Mouse (Mus musculus) adrenal gland, adult 8-10 months (tissue): ENCODE measurements around the gene Alkbh3. TPM values are rescaled to one million over a fixed set of nuclear protein-coding genes. Genes with fewer than 3 reads are reported as not detected.
A peak's percentile ranks its signal among the peaks of the same experiment; 100 is the strongest.

Source experiments
- DNase-seq: peaks from one replicate; pipeline ENCODE4 v3.0.0; 2022
- total RNA-seq, 4 experiments: library from RNA; stranded (reverse); gene quantifications; 2 replicates each; pipeline ENCODE4 v1.2.4; 2022

Gene Alkbh3
- total RNA-seq, 4 experiments from 2014 or later: 29.9 to 57.4 (median 46.2) TPM

GRCm38 (mm10) chr2:93992259-93992658, 18.3 kb downstream of the Alkbh3 start:
- peak; percentile 26 for DNase-seq

DNA sequence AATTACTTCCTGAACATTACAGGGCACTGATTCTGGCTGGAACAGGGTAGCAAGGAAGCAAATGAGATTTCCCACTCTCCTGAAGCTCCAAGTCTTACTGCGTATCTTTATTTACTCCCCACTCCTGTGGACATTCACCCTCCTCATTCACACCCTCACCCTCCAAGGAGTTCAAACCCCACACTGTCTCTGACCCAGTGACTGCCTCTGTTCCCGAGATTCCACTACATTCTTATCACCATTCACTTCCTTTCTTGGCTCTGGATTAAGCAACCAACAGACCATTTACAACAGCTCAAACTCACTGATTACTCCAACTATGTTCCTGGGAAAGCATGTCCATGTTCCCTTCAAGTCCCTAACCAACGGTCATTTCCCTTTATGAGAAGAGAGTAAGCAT, 19.3 kb downstream of the Alkbh3 start:
- DNase-seq: no peak

DNA sequence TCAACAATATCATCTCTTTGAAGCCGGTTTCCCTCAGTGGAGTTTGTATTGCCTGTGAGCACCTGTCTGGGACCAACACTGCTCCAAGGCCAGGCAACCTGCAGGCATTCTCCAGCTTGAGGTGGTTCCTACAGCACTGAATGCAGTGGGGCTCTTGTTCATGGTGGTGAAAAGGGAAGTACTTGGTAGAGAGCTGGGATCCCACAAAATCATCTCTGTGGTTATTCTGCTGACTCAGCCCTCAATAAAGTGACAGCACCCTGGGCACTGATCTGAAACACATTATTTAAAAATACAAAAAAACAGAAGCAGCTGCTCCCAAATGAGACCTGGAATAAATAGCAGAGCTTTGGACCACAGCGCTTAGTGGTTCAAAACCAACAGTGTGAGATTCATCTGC, 22.2 kb downstream of the Alkbh3 start:
- DNase-seq: no peak

GRCm38 (mm10) chr2:93982457-93983235, 28.0 kb downstream of the Alkbh3 start:
- DNase-seq: no peak

DNA sequence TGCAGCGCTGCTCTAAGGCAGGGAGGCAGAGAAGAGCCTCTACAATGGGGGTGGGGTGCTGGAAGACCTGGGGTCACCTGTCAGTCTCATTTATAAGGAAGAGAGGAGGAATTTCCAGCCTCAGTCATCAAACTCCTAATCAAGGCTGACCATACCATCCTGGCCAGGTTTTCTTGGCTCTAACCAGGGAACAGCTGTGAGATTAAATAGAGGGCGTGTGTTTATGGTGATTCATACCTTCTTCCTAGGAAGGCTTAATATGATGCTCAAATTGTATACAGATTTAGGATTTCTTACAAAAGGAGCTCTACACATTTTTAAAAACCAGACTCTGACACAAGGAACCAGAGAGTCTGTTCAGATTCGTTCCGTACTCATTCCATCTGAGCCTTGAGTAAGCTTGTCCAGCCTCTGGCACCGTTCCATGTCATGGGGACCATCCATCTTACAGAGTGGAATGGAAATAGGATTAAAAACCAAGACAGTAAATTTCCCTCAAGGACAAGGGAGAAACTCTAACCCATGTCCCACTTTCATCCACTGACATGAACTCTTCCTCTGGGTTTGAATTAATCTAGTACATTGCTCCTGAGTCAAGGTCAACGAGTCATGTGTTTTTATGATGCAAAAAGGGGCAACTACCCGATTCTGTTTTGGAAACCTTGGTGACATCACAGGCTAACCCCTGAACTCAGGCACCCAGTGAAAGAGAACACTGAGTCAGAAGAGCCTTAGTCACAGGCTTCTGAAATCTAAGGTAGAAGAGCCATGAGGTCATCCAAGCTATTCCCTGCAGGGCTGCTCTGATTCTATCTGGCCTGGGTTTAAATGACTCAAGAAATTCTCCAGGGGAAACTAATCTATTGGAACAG, 31.1 kb downstream of the Alkbh3 start:
- DNase-seq: peak; percentile 70

GRCm38 (mm10) chr2:93976436-93977252, 34.0 kb downstream of the Alkbh3 start:
- DNase-seq: peak; percentile 42

DNA sequence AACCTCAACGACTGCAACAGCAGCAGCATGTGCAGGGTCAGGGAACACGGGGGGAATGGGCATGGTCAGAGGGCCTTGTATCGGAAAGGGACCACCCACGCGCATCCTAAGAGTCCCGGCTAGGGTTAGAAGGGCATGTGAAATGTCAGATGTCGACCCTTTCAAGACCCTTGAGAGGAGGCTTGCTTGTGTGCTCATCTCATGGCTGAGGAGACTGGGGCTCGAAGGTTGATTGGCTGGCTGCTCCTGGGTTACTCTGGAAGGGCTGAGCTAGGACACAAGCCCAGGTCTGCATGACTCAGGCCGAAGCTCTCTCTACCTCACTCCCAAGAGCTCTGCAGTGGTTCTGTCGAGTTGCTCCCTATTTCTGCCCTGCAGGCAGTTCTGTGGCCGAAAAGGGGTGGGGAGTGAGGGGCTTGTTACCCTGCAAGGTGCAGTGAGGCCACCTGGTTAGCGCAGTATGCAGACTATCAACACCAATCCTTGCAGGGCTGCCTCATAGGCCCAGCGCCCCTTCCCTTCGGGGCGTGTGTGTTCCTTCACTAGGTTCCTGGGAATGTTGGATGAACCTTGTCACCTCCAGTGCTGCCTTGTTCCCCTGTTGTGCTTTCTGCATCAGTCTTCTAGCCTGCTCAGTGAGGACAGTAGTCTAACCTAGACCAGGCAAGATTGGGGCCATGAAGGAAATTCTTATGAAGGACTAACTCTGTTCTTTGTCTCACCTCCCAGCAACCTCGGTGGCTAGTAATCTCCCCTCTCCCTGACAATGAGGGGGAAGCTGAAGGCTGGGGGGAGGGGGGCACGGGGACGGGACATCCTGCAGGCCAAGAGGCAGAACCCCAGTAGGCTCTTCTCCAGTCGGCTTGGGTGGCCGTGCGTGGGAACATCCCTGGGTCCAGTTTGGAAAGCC, 34.8 kb downstream of the Alkbh3 start:
- DNase-seq: no peak

DNA sequence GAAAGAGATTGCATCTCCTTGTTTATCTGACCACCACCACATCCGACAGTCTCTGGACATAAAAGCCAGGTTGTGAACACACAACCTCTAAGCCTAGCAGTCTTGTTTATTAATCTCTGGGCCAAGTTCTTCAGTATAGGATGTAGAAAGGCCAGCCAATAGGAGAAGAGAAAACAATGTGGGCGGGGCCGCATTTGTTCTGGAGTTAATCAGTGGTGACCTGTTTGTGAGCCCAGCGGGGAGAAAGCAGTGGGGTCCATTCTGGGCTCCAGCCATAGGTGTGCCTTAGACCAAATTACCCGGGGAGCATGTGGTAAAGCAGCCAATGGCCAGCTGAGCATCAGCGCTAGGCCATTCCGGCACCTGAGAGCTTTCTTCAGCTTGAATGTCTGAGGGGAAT, 35.6 kb downstream of the Alkbh3 start:
- no peak for DNase-seq

DNA sequence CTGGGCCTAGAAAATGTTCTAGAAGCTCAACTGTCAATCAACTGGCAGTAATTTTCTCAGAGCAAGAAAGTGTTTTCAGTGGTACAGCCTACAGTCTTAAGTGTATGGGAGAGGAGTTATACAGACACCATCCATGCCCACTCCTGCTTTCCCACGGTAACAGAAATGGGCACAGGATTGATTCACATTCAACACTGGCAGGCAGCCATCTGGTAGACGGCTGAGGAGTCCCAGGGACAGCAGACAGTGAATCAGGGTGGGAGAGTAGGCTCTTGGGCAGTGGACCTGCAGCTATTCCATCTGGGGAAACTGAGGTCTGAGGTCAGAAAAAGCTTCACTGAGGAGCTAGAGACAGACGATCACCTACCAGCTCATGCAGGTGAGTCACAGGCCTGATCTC, 39.0 kb downstream of the Alkbh3 start:
- no peak for DNase-seq

GRCm38 (mm10) chr2:93964494-93965160, 46.0 kb downstream of the Alkbh3 start:
- no peak for DNase-seq

- DNase-seq: no peak
These were observed 46.8 kb downstream of the Alkbh3 start for GRCm38 (mm10) chr2:93963802-93964201.

DNA sequence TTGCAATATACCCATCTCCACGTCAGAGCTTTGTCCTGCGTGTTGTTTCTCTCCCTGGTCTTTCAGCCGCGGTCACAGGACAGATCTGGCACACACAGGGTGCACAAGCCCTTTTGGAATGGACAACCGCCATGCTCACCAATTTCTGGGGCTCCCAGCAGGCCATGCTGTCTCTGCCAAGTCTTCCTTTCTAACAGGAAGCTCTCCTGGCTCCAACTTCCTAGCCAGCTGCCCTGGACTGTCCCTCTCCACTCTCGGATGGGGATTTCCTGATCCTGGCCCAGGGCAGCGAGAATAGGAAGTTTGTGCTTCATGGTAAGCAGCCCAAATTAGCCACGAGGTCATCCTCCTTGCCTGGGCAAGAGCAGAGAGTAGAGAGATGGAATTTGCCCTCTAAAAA, 48.9 kb downstream of the Alkbh3 start:
- DNase-seq: peak; percentile 51

DNA sequence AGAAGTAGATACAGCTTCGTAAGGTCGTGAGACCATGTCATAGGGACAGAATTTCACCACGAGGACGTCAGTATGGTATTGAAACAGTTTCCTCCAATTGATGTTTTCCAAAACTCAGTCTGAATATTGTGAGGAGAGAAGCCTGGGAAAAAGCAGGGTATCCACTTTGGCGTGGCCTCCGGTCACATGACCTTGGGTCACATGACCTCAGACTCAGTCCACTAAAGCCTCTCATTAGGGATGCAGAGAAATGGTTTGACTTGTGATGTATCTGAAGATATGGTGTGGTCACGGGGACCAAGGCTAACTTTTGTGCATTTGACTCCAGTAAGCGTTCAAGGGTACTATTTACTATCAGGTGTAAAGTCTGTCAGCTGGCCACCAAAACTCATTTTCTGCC, 51.3 kb downstream of the Alkbh3 start:
- no peak for DNase-seq

- no peak for DNase-seq
These were observed 52.4 kb downstream of the Alkbh3 start for GRCm38 (mm10) chr2:93958216-93958615.

GRCm38 (mm10) chr2:93957785-93958175, 52.8 kb downstream of the Alkbh3 start:
- DNase-seq: no peak

- peak; percentile 66 for DNase-seq
These were observed 53.5 kb downstream of the Alkbh3 start, which contains the start of gene Gm13889 for GRCm38 (mm10) chr2:93956908-93957784. Gm13889 (minus strand) TSS chr2:93957201.

- peak; percentile 43 for DNase-seq
These were observed 54.2 kb downstream of the Alkbh3 start for GRCm38 (mm10) chr2:93956331-93956801.

DNA sequence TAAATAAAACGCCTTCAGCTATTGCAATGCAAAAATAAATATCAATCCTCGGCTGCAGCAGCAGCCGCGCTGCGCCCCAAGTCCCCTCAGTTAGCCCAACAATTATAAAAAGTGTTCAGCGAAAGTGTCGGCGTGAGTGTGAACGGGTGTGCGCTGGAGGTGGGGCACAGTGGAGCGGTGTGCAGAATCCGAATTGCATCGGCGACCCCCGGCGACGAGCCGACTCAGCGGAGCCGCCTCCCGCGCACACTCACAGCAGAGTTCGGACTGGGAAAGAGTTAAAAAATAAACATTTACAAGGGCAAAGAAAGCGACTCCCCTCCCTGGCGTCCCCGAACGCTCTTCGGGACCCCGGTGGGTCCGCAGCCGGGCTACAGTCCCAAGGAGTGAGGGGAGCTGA, 54.7 kb downstream of the Alkbh3 start:
- DNase-seq: no peak

DNA sequence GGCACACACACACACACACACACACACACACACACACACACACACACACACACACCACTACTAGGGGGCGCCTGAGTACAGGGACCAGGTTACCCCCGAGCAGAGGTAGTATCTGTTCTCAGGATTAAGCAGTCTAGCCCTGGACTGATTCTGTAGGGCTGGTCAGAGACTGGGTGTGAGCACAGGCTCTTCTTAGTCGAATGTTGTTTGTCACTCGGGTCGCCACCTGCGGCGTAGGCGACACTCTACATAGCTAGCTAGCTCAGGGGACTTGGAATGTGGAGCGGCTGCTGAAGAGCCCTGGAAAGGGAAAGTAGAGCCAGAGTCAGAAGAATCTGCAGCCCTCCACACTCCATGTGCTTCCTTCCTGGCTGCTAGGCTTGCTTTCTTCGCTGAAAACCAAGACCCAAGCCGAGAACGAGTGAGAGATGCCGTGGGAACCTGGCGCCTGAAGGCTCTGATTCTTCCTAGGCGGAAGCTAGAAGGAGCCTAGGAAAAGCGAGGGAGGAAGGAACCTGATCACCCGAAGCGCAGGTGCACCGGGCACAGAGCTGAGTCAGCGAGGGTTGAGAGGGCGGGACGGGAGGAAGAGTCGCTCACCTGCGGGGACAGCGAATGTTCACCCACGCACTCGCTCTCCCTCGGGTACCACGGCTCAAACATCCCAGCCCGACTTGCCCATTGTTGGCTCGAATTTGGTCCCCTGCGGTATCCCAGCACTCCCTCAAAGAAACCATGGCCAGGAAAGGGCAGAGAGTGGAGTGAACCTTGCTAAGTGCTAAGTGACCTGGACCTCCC, 55.6 kb downstream of the Alkbh3 start:
- DNase-seq: no peak
